Mouse (Mus musculus): Measurements from ENCODE around the gene Ptprz1.

DNA sequence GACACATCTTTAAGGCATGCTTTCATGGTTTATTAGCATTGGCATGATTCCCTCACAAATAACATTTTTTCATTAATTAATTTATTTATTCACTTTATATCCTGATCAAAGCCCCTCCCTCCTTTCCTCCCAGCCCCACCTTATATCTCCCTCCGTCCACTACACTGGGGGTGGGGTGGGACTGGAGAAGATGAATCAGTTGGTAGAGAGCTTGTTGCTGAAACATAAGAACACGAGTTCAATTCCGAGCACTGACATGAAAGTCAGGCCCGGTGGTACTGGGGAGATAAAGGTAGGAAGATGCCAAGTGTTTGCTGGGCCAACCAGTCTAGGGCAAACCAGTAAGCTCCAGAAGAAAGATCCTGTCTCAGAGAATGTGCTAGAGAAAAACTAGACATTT, 173.5 kb downstream of the Ptprz1 start:
- TF ChIP-seq CTCF (IDR thresholded peaks at IDR 0.05; ENCODE audit: low read depth) = no peak
- TF ChIP-seq EP300 (IDR thresholded peaks at IDR 0.05; ENCODE audit: low read depth) = no peak
